Mouse (Mus musculus) heart, postnatal 0 days (tissue): Measurements from ENCODE around the gene Nrip1.

Experiments
- CTCF ChIP-seq: IDR thresholded peaks from 2 replicates; pipeline ENCODE4 v1.5.1; 2016; ENCODE audit warnings: antibody characterized with exemption, control low read depth, low read depth
- EP300 ChIP-seq: IDR thresholded peaks from 2 replicates; pipeline ENCODE4 v1.6.1; 2016; ENCODE audit warnings: antibody characterized with exemption, low read depth

DNA sequence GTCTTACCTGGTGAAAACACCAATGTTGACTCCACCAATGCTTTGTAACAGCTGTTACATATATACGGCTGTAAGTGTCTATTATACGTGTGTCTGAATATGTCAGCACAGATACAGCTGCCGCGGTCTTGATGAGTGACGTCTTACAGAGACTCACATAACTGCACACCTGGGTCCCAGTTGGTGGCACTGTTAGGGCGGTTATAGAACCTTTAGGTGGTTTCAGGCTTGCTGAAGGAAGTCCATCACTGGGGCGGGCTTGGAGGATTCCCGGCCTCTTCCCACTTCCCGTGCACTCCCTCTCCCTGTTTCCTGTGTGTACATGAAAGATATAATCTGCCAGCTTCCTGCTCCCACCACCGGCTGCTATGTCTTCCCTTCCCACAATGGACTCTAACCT lies 34.4 kb downstream of the Nrip1 start:
- TF ChIP-seq CTCF: no peak
- TF ChIP-seq EP300: peak; percentile 45; the same call in 1 of the 2 replicates
